Mouse (Mus musculus): ENCODE data around the gene Tgm7.

DNA sequence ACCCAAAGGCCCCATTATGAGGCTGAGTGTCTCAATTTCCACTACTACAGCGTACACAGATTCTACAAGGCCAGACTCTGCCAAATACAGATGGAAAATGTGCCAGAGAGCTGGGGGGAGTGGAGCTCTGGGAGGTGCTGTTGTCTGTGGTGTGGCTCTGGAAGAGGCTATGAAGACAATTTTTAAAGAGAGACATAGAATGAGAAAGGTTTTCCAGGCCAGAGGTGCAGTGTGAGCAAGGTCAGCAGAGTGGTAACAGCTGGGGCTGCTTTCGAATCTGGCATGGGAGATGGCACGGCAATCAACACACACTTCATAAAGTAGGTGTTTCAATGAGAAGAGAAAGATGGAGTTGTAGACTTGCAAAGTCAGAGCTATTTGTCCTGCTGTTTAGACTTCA lies 9.7 kb upstream of the Tgm7 start:
- TF ChIP-seq CTCF (IDR thresholded peaks at IDR 0.05; ENCODE audit: control insufficient read depth, insufficient read depth, low read length) (no peak), POLR2A (IDR thresholded peaks at IDR 0.05; ENCODE audit: borderline replicate concordance, control insufficient read depth, low read depth, low read length) (no peak)

Measured in bone marrow, adult 2 months (tissue).